Mouse (Mus musculus): ENCODE measurements around the gene Serpina9.

GRCm38 (mm10) chr12:104060126-104060525 lies 46.6 kb upstream of the Serpina9 start:
- no peak for TF ChIP-seq CTCF (IDR thresholded peaks at IDR 0.05; ENCODE audit: extremely low read depth, insufficient read length, insufficient replicate concordance, low read depth, low read length)
- TF ChIP-seq POLR2A (IDR thresholded peaks at IDR 0.05; ENCODE audit: low read depth, low read length), result no peak

Data from small intestine, adult 2 months (tissue).